Mouse (Mus musculus): ENCODE results near the gene Kif1b.

The Kif1b gene

DNA sequence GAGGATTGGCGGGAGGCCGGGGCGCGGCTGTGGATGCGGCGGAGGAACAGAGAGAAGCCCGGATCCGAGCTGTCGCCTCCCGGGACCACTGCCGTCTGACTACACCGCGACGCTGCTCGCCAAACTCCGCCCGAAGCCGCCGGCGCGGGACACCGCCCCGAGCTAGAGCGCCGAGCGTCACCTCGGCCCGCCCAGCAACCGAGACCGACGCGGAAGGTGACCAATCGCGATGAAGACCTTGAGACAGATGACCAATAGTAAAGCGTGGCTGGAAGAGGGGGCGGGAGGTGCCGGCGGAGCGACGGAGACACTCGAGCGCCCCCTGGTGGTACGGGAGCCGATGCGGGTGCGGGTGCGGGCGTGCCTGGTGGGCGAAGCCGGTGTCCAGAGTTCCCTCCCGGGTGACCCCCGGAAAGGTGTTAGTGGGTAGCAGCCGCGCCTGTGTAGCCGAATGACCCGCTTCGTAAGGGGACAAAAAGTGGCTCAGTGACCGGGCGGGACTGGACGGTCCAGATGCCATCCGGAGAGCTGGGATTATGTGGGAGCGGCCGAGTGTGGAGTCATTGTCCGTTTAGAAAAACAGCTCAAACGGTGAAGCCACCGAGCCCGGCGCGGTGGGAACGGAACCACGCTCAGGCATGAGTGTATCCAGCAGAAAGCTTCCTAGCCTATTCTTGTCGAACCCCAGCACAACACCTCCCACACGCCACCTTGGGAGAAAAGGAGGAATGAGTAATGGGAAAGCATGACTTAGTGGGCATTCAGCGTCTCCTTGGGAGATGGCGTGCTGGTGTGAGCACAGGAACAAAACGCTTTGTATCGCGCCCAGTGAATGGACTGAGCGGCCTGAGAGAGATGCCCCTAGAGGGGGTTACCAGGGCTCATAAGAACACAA, at the start of gene Kif1b:
Gene Kif1b (minus strand): TSS at position 98 of the 895 bp plus-strand sequence.
- peak; percentile 96 for DNase-seq (ENCODE audit: low read depth)

DNA sequence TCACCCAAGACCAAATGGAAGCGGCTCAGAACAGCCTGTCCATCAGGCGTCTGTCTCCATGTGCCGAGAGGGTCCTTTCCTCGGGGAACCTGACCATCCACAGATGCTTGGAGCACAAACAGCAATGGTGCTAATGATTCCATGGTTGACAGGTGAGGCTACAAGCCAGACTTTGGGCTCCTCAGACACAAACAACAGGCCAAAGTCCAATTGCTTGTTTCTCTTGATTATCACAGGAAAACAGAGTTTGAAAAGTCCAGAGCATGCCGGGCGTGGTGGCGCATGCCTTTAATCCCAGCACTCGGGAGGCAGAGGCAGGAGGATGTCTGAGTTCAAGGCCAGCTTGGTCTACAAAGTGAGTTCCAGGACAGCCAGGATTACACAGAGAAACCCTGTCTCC, 47.2 kb upstream of the Kif1b start:
- no peak for DNase-seq (ENCODE audit: low read depth)

DNA sequence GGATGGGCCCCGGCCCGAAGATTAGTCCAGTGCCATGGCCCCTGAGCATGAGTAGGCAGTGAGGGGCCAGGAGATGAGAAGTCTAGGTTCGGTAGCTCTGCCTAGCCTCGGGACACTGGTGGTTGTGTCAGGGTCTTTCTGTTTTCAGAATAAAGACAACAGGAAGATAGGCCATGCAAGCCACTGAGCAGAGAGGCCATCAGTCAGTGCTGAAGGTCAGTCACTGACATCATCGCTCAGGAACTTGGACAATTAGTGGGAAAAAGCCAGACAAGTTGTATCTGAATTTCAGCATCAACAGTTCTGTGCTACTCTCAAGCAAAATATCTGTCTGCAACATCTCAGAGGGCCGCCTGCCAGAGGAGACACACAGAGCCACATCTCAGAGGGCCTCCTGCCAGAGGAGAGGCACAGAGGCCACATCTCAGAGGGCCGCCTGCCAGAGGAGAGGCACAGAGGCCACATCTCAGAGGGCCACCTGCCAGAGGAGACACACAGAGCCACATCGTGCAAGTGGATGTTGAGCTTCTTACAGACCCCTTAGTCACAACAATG, 44.2 kb upstream of the Kif1b start:
- DNase-seq (ENCODE audit: low read depth): no peak

DNA sequence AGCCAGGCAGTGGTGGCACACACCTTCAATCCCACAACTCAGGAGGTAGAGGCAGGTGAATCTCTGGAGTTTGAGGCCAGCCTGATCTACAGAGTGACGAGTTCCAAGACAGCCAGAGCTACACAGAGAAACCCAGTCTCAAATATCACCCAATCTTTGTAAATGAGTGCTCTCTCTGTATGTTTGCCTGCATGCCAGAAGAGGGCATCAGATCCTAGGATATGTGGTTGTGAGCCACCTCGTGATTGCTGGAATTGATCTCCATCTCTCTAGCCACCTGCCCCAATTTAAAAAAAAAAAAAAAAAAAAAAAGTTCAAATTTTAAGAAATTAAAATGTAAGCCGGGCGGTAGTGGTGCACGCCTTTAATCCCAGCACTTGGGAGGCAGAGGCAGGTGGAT, 41.5 kb upstream of the Kif1b start:
- DNase-seq (ENCODE audit: low read depth): peak; percentile 8

DNA sequence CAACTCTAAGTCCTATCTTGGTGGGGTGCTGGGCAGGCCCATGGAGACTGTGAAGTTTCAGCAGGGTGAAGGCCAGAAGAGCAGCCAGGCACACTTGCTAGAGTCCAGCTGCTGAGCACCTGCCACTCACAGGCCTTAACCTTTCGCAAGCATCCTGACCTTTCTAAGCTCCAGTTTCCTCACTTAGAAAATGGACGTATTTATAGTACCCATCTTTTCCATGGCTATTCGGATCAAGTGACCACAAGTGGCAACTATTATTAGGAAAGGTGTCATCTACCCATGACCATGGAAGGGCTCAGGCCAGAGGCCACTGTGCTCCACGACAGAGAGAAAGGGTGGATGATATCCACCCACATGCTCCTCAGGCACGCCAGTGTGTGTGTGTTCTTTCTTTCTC, 38.4 kb upstream of the Kif1b start:
- no peak for DNase-seq (ENCODE audit: low read depth)

DNA sequence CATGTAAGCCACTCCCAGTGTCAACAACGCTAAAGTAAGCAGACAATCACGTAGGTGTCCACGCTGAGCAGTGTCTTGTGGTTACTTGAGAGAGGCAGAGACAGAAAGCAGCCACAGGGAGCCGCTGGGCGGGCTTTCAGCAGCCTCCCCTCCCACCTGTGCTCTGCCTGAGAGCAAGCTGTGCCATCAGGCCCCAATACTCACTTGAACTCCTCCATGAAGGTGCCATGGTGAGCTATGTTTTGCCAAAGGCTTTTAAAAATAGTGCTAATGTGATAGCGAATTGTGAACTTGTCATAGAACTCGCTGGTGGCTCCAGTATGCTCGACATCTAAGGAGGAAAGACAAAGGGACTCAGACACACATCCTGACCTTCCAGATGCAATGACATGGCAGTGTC, 36.8 kb upstream of the Kif1b start:
- DNase-seq (ENCODE audit: low read depth): no peak

DNA sequence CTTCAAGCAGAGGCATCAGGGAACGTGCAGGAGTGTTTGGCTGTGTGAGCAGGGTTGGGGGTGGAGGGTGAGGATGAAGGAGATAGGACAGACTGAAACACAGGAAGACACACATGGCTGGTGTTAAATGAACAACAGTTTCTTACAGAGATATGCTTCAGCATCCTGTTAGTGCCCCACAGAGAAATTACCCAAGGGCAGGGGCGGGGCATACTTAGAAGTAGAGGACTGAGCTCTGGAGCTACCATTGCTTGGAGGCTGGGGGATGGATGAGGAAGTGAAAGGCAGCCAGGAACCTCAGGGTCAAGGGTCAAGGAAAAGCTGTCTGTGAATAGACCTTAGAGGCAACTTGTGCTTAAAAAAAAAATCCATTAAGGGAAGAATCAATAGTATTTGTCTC, 33.2 kb upstream of the Kif1b start:
- no peak for DNase-seq (ENCODE audit: low read depth)

DNA sequence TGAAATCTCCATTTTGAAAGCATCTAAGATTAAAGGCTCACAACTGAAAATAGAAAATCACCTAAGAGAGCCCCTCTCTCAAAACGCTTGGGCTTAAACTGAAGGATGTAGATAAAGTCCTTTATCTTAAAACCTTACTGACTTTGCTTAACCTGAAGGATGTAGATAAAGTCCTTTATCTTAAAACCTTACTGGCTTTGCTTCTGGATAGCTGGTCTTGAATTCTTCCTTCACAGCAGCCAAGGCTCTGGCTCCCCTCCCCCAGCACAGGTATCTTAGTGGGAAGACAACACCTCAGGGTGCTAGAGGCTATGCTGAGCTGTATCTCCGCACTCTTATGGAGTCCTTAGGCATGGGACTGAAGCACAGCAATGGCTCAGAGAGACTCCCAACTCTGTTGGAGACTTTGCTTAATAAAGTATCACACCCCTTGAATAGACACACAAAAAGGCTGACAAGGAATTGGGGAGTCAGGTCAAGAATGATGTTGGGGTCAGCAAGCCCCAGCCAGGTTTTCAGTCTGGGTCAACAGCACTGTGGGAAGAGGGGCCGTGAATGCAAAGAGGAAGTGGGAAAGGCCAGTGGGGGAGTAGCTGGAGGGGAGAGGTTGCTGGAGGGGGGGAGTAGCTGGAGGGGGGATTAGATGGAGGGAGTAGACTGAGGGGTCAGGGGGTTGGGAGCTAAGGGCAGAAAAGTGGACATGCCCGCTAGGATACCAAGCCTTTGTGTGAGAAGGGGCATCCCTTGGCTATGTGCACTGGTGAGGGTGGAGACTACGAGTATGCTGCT, 32.1 kb upstream of the Kif1b start:
- DNase-seq (ENCODE audit: low read depth): no peak

DNA sequence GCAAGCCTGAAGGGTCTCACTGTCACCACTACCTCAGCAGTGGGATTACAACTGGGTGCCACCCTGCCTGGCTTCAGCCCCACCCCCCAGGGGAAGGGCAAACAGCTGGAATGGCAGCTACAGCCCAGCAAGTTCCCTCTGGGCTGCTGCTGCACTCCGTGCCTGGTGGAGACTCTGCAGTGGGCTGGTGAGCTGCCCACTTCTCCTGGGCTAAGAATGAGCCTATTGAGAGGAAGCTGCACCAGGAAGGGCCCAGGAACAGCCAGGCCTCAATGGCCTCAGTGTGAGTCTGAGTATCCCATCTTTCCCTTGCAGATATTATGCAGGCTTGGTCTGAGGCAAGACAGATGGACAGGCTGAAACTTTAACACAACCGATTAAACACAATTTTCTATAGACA, 30.6 kb upstream of the Kif1b start:
- no peak for DNase-seq (ENCODE audit: low read depth)

DNA sequence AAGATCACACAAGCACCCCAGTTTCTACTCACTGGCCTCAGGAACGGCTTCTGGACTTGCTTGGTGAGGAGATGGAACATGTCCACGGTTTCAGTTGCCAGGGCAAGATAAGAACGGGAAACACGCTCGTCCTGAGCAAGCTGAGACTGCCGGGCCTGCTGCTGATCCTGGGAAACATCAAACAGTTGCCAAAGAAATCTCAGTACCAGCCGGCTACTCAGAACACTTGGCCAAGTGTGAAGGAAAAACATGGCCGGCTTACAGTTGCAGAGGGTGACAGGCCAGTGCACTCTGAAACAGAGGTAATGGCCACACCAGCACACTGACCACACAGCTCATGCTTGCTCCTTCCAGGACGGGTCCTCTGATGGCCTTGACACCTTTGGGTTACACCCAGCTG, 29.9 kb upstream of the Kif1b start:
- DNase-seq (ENCODE audit: low read depth): no peak

DNA sequence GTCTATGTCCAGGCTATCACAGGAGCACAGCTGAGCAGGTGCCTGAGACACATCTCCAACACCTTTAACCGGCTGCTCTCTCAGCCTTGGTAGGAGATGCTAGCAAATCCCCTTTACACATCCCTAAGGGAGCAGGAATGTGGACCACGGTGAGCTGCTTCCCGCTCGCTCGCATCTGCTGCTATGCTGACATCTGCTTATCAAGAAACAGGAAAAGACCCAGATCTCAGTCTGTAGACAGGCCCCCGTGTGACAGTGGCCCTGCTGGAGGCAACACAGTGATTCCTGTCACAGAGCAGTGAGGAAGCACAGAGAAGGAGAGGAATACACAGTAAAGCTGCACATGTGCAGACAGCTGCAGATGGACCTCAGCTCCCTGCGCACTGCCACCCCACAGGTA, 28.8 kb upstream of the Kif1b start:
- no peak for DNase-seq (ENCODE audit: low read depth)

DNA sequence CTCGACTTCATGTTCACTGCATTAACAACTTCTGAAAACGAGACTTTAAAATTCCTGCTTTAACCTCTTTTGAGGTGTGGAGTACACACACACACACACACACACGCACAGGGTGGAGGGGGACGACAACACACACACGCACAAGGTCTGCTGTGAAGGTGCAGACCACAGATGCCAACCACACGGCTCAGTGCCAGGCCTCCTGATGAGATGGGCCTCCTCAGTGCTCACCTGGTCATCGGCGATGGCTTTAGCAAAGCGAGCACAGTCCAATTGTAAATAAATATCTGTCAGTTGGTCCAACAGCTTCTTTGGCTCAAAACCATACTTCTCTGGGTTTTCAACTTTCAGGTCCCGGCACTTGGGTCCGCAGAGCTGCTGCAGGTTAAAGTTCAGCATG, 27.4 kb upstream of the Kif1b start:
- no peak for DNase-seq (ENCODE audit: low read depth)

DNA sequence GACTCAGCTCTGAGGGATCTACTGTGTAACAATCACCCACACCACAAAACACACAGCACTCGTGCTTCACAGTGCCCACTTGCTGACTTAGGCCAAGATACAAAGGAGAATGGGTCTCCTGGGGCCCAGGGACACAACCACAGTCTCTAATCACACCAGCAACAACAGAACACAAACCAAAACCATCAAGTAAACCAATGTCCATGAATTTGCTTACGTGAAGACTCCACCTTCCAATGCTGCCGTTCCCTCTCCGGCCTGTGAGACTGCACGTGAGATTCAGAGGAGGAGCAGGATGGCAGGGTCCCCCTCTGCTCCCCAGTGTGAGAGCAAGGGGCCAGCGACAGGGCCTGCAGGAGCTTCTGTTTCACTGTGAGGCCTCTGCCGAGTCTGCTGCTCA, 25.2 kb upstream of the Kif1b start:
- DNase-seq (ENCODE audit: low read depth): no peak

DNA sequence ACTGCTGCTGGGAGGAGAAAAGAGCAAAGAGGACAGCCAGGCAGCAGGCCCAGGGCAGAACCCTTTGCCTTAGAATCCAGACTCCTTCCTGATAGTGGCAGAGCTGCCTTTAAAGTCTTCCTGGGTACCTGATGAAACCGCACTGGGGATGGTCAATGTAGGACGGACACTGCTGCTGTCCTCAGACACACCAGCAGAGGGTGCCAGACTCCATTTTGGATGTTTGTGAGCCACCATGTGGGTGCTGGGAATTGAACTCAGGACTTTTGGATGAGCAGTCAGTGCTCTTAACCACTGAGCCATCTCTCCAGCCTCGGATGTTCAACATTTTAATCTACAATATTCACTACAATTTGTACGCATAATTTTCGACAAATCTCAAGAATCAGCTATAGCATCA, 23.0 kb upstream of the Kif1b start:
- DNase-seq (ENCODE audit: low read depth): no peak

DNA sequence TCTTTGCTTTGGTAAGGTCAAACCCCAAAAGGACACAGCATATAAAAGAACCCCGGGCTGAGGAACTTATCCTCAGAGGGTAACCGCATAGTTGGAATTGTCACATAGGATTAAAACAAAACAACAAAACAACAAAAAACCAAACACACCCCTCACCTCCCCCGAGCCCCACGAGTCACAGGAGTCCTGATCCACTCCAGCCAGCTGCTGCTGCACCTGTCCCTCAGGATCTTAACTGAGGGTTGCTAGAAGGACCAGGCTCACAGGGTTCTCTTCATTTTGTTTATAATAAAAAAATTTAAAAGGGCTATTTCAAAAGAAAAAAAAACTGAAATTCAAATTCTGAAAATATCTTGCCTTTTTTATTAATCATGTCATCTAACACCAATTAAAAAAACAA, 21.2 kb upstream of the Kif1b start:
- no peak for DNase-seq (ENCODE audit: low read depth)

DNA sequence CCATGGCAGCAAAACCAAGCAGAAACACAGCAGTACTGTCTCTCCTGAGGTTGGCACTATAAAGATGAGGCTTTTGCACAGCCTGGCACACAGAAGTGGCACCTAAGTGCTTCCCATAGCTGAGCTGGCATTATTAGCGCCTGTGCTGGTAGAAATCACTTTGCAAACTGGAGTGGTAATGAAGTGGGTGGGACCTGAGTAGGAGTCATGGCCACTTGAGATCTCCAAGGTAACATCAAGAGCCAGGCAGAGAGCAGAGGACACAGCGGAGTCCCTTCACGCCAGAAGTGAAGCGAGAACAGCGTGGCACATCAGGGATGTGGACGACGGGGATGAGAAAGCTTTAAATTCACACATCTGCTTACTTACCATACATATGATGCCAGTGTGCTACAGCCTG, 19.8 kb upstream of the Kif1b start:
- DNase-seq (ENCODE audit: low read depth): no peak

DNA sequence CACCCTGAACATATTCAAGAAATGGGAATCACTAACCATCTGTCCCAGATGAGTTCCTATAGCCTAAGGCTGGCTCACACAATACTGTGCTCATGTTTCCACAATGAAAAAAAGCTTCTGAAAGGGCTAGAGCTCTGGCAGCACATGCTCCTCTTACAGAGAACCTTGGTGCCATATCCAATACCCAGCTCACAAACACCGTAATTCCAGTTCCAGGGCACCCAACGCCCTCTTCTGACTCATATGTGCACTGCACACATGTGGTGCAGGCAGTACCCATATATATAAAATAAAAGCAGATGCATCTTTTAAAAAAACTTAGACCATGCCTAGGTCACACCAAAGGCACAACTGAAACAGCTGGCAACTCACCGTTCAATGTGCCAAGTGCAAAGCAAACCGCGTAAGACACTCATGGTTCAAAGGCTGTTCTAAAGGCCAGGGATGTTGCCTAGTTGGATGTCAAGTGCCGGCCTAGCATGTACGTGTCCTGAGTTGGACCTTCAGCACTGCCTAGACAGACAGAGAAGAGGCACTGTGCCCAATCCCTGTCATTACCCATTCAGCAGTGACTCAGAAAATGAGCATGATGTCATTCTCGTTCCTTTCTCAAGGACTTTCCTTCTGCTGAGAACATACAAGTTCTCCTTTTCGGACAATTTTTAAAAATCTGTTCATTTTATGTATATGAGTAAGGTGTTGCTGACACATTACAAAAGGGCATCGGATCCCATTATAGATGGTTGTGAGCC, 18.1 kb upstream of the Kif1b start:
- DNase-seq (ENCODE audit: low read depth): peak; percentile 62

DNA sequence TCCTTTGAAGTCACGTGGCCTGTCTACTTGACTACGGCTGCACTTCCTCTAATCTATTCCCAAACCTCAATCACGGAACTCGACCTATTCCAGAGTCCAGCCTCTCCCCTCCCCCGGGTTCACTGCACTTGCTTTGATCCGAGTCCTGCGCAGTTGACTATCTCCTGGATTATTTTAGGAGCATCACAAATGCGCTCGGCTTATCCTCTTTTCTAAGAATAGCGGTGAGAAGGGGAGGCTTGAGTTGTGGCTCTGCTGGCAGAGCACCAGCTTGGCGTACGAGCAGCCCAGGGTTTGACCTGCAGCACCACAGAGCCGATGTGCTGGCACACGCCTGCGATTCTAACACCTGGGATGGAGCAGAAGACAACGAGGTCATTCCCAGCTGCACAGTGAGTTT, 16.2 kb upstream of the Kif1b start:
- DNase-seq (ENCODE audit: low read depth): no peak

DNA sequence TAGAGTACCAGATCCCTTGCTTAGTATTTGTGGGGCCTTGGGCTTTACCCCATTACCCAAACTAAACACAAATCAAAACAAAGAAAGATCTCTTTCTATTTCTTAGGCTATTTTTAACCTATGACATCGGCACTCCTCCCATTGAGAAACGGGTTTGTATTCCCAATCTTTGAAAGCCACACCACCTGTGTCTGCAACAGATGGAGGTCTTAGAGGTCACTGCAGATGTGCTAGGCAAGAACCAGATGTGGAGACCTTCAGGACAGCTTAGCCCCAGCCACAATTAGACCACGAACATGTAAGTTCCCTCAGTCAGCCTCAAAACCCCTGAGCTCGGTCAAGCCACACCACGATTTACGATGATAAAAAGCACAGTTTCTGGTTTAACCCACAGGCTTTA, 15.2 kb upstream of the Kif1b start:
- no peak for DNase-seq (ENCODE audit: low read depth)

DNA sequence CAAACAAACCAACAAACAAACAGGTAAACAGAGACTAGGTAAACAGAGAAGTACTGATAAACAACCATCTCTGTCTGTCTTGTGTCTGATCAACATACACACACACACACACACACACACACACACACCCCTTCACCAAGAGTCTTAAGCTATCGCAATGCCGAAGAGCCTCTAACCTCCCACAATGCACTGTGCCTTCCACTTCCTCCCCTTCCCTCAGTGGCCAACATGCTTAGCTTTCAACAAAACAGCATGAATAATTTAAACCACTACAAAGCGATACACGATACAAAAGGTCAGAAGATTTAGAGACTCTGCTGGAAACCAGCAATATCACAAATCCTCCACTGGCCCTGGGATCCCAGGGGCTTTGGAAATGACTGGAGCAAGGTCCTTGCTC, 14.8 kb upstream of the Kif1b start:
- no peak for DNase-seq (ENCODE audit: low read depth)

DNA sequence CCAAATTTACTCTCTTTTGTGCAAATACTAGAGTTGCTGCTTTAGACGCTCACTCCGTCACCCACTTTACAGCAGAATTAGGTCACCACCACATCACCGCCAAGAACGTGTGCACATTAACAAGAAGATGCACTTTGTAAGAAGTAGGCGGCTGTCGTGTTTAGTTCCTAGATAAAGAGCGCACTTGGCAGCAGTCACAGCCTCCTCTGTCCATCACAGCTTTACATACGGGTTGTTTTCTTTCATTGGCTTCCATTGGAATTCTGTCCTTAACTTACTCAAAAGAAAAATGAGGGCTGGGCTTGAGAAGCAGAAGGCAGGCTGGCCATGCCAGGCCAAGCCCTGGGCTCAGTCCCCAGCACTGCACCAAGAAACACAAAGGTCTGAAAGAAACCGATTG, 11.6 kb upstream of the Kif1b start:
- no peak for DNase-seq (ENCODE audit: low read depth)

DNA sequence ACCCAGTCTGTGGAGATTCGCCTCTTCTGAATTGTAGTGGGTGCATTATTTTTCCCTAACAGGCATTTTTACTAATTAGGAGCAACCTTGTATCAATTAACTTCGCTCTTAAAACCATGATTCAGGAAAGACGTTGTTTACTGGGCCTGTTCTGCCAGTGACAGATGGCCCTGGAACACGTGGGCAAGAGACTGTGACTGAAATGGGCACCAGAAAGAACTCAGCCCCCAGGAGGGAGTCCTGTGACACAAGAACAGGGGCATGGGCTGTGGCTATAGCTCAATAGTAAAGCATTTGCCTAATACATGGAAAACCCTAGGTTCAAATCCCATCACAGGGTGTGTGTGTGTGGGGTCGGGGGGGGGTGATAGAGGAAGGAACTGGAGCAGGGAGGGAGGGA, 9.9 kb upstream of the Kif1b start:
- no peak for DNase-seq (ENCODE audit: low read depth)

Data from NIH3T3 (cell line).